Mouse (Mus musculus) intestine, embryonic 15.5 days (tissue): ENCODE data around the gene Gm2016. TPM values are rescaled to one million over a fixed set of nuclear protein-coding genes. Genes with fewer than 3 reads are reported as not detected.
"Not testable (repeated sequence)": the region's sequence is repeated elsewhere in the genome, so short reads cannot be mapped to it uniquely, and the experiment has no call there.

Source experiments
- ATAC-seq: fragments of 200-750 bp; cut with Nextera tagmentation; 2 replicates; pipeline ENCODE4 v1.8.0; 2017; ENCODE audit warnings: moderate TSS enrichment, moderate library complexity
- H3K27ac ChIP-seq: fragments of 300-500 bp; sonication (generic); 2 replicates; pipeline ENCODE4 v1.5.1; 2015; ENCODE audit warnings: mild to moderate bottlenecking, inconsistent platforms
- H3K27me3 ChIP-seq: fragments of 300-500 bp; sonication (generic); replicated peaks from 2 replicates; pipeline ENCODE4 v1.6.1; 2015; ENCODE audit warnings: inconsistent platforms
- H3K36me3 ChIP-seq: fragments of 300-500 bp; sonication (generic); 2 replicates; pipeline ENCODE4 v1.6.1; 2015; ENCODE audit warnings: inconsistent platforms
- H3K4me1 ChIP-seq: fragments of 300-500 bp; sonication (generic); replicated peaks from 2 replicates; pipeline ENCODE4 v1.6.1; 2015; ENCODE audit warnings: inconsistent platforms
- H3K4me2 ChIP-seq: fragments of 300-500 bp; sonication (generic); replicated peaks from 2 replicates; pipeline ENCODE4 v1.6.1; 2015; ENCODE audit warnings: mild to moderate bottlenecking, inconsistent platforms
- H3K4me3 ChIP-seq: fragments of 300-500 bp; sonication (generic); replicated peaks from 2 replicates; pipeline ENCODE4 v1.5.1; 2015; ENCODE audit warnings: inconsistent platforms
- H3K9ac ChIP-seq: fragments of 300-500 bp; sonication (generic); 2 replicates; pipeline ENCODE4 v1.6.1; 2015; ENCODE audit warnings: inconsistent platforms
- H3K9me3 ChIP-seq: fragments of 300-500 bp; sonication (generic); 2 replicates; pipeline ENCODE4 v1.6.1; 2016; ENCODE audit warnings: inconsistent platforms
- WGBS: fragments of 180-500 bp; shearing (Covaris S2); methylation state at CpG from one replicate; pipeline ENCODE4 v1.1.7; 2015; 5-methylcytosine and 5-hydroxymethylcytosine counted together
- polyA plus RNA-seq: library from polyadenylated mRNA; unstranded; fragments of >200 nt; fragmentation: Nextera tagmentation; extraction: Ambion mirVana; gene quantifications from 2 replicates; pipeline ENCODE4 v1.2.1, GENCODE M21; 2015

Gene Gm2016
- polyA plus RNA-seq: not detected in 2 replicates

- not testable (repeated sequence) for H3K4me2 ChIP-seq, H3K4me3 ChIP-seq, H3K36me3 ChIP-seq, H3K9ac ChIP-seq, ATAC-seq, H3K9me3 ChIP-seq, H3K27me3 ChIP-seq, H3K27ac ChIP-seq, H3K4me1 ChIP-seq
- WGBS: 79% methylated on average over 5 of the region's 5 CpGs
Measured at GRCm38 (mm10) chr12:87873772-87874171, at the start of gene Gm2016. Gene Gm2016, plus strand, starts transcription at chr12:87874072.

GRCm38 (mm10) chr12:87842239-87842638 is 31.6 kb upstream of the Gm2016 start, which contains the start of gene Gm2001:
Gene Gm2001, minus strand, starts transcription at chr12:87842339.
- not testable (repeated sequence) for H3K4me3 ChIP-seq, H3K9me3 ChIP-seq, H3K36me3 ChIP-seq, ATAC-seq, H3K27ac ChIP-seq, H3K4me1 ChIP-seq, H3K4me2 ChIP-seq, H3K9ac ChIP-seq, H3K27me3 ChIP-seq
- 74% methylated on average over 2 of the region's 2 CpGs for WGBS

- not testable (repeated sequence) for H3K9ac ChIP-seq, H3K36me3 ChIP-seq, H3K9me3 ChIP-seq, H3K27me3 ChIP-seq, H3K4me2 ChIP-seq, H3K4me1 ChIP-seq, ATAC-seq, H3K4me3 ChIP-seq, H3K27ac ChIP-seq
- WGBS: no CpG with 5 or more reads among the region's 2 CpGs
Measured at GRCm38 (mm10) chr12:87850657-87851056, 23.2 kb upstream of the Gm2016 start.

DNA sequence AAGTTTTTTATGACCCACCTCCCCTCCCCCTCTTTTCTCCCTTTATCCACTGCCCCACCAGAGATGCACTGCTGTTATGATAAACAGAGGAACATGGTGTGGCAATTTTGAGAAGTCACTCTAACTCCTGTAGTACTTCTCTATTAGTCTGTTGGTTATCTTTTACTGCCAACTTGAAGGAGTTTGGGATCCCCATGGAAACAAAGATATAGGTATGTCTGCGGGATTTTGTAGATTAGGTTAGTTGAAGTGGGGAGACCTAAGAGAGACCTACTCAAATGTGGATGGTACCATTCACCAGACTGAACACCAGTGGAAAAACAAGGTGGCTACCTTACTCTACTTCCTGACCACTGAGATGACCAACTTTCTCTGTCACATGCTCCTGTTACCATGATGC is 17.8 kb upstream of the Gm2016 start:
- H3K9me3 ChIP-seq, ATAC-seq, H3K4me1 ChIP-seq, H3K4me3 ChIP-seq, H3K27me3 ChIP-seq, H3K4me2 ChIP-seq, H3K9ac ChIP-seq, H3K27ac ChIP-seq, H3K36me3 ChIP-seq: not testable (repeated sequence)
- WGBS: 81% methylated on average over 1 of the region's 1 CpGs

DNA sequence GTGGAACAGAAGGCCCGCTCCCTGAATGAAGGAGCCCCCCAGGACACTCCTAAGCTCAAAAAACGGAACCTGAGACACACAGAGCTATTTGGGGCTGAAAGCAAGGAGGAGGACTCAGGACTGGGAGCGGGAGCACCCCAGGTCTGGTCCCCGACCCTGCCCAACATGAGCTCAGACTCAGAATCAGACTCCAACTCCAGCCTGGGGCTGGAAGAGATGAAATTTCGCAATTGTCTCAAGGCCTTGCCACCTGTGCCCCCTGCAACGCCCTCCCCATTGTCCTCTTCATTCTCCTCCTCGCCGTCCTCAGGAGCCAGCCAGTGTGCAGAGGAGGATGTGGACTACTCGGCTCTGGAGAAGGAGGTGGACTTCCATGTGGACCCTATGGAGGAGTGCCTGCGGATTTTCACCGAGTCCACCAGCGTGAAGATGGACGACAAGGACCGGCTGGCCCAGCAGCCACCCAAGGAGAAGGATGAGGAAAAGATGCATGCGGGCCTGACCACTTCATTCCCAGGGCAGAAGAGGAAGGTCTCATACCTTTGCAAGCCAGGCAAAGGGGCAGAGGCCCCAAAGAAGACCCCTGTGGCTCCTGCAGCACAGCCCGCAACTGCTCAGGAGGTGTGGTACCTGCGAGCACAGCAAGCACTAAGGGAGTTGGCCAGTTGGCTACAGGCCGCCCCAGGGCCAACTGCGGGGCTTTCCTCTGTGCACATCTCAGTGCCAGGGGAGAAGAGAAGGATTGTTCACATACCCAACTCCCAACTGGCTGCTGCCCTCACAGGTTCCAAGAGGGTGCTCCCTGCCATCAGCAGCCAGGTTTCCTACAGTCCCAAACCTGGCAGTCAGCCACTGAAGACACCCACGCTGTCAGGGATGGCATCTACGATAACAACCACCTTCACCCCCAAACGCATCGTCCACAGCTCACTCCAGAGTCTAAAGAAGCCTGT is 11.9 kb upstream of the Gm2016 start:
- not testable (repeated sequence) for H3K4me2 ChIP-seq, H3K4me1 ChIP-seq, H3K36me3 ChIP-seq, H3K9ac ChIP-seq, ATAC-seq, H3K27ac ChIP-seq, H3K27me3 ChIP-seq, H3K9me3 ChIP-seq, H3K4me3 ChIP-seq
- WGBS: 84% methylated on average over 23 of the region's 23 CpGs

DNA sequence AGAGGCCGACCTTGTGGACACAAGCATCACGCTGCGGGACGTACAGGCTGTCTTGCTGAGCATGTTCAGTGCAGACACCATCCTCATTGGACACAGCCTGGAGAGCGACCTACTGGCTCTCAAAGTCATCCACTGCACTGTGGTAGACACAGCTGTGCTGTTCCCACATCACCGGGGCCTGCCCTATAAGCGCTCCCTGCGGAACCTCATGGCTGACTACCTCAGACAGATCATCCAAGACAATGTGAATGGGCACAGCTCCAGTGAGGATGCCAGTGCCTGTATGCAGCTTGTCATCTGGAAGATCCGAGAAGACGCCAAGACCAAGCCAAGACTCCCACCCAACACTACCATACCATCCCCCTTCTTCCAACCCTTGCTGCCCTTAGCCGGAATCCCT is 10.2 kb upstream of the Gm2016 start:
- not testable (repeated sequence) for H3K9ac ChIP-seq, H3K4me1 ChIP-seq, H3K4me3 ChIP-seq, ATAC-seq, H3K27ac ChIP-seq, H3K9me3 ChIP-seq, H3K4me2 ChIP-seq, H3K36me3 ChIP-seq, H3K27me3 ChIP-seq
- 95% methylated on average over 10 of the region's 11 CpGs for WGBS

- H3K9ac ChIP-seq, H3K4me1 ChIP-seq, H3K4me2 ChIP-seq, H3K27me3 ChIP-seq, H3K27ac ChIP-seq, H3K36me3 ChIP-seq, ATAC-seq, H3K4me3 ChIP-seq, H3K9me3 ChIP-seq: not testable (repeated sequence)
- WGBS: 83% methylated on average over 2 of the region's 2 CpGs
Measured at GRCm38 (mm10) chr12:87864048-87864447, 9.8 kb upstream of the Gm2016 start.

- not testable (repeated sequence) for H3K9ac ChIP-seq, H3K4me2 ChIP-seq, H3K27me3 ChIP-seq, H3K4me1 ChIP-seq, ATAC-seq, H3K9me3 ChIP-seq, H3K36me3 ChIP-seq, H3K27ac ChIP-seq, H3K4me3 ChIP-seq
- 91% methylated on average over 1 of the region's 1 CpGs for WGBS
Measured at GRCm38 (mm10) chr12:87895070-87895469, 21.2 kb downstream of the Gm2016 start, which contains the start of gene Gm2022. Gene Gm2022, plus strand, starts transcription at chr12:87895370.

GRCm38 (mm10) chr12:87919721-87920120 is 45.8 kb downstream of the Gm2016 start, which contains the start of gene Gm2035:
Gene Gm2035, minus strand, starts transcription at chr12:87919857.
- not testable (repeated sequence) for H3K27me3 ChIP-seq, H3K4me3 ChIP-seq, H3K9ac ChIP-seq, H3K4me2 ChIP-seq, H3K9me3 ChIP-seq, ATAC-seq, H3K36me3 ChIP-seq, H3K27ac ChIP-seq, H3K4me1 ChIP-seq
- WGBS: 82% methylated on average over 2 of the region's 2 CpGs

Other genes starting within 250 kb of the Gm2016 start
- not detected in 2 replicates for gene Gm16381, start 229.5 kb upstream of the Gm2016 start, polyA plus RNA-seq
- not detected in 2 replicates for gene Gm21319, start 98.3 kb upstream of the Gm2016 start, polyA plus RNA-seq
- not detected in 2 replicates for gene Gm21936, start 78.6 kb upstream of the Gm2016 start, polyA plus RNA-seq
- gene BB287469, start 57.5 kb upstream of the Gm2016 start, polyA plus RNA-seq: not detected in 2 replicates
- not detected in 2 replicates for gene Gm2001, start 31.7 kb upstream of the Gm2016 start, polyA plus RNA-seq
- gene Gm2022, start 21.3 kb downstream of the Gm2016 start, polyA plus RNA-seq: not detected in 2 replicates
- gene Gm2035, start 45.8 kb downstream of the Gm2016 start, polyA plus RNA-seq: not detected in 2 replicates
- not detected in 2 replicates for gene Gm2042, start 80.0 kb downstream of the Gm2016 start, polyA plus RNA-seq
- gene Gm2075, start 137.8 kb downstream of the Gm2016 start, polyA plus RNA-seq: not detected in 2 replicates
- gene Gm6803, start 144.7 kb downstream of the Gm2016 start, polyA plus RNA-seq: not detected in 2 replicates
- not detected in 2 replicates for gene Gm2056, start 152.9 kb downstream of the Gm2016 start, polyA plus RNA-seq
- not detected in 2 replicates for gene Gm16368, start 209.6 kb downstream of the Gm2016 start, polyA plus RNA-seq